Mouse (Mus musculus) layer of hippocampus, postnatal 25 days (tissue): ENCODE measurements around the gene Pheta2. TPM values are rescaled to one million over a fixed set of nuclear protein-coding genes. Genes with fewer than 3 reads are reported as not detected.

ENCODE experiments used
- microRNA-seq, 2 experiments: library from miRNA; unstranded; fragments of <30 nt; microRNA quantifications; one replicate each; pipeline ENCODE4 v1.2.0; 2021
- total RNA-seq, 2 experiments: library from RNA; stranded (reverse); gene quantifications; 2 replicates each; pipeline ENCODE4 v1.2.3; 2021

Pheta2 gene
- total RNA-seq, 2 experiments from 2014 or later = 0.66 to 0.92 TPM

Small RNAs within 50 kb of the gene (microRNA-seq; reads per million reads assigned to microRNA genes)
- 0 reads per million in 2 experiments for gene Mir7684

Other genes with a start within 250 kb of the Pheta2 start
- 10 to 100 TPM; 11.2 to 15.8 TPM for gene Ccdc134, start 211.0 kb upstream of the Pheta2 start, total RNA-seq
- gene Srebf2, start 191.8 kb upstream of the Pheta2 start, total RNA-seq = 100 to 1,000 TPM; 172 to 174 TPM
- gene Shisa8, start 126.1 kb upstream of the Pheta2 start, total RNA-seq = 1 to 10 TPM; 1.4 to 1.9 TPM
- under 1 TPM in 1 of 2 experiments, not detected in 1; 0.22 TPM for gene Tnfrsf13c, start 114.6 kb upstream of the Pheta2 start, total RNA-seq
- 1 to 10 TPM; 2.2 to 2.4 TPM for gene Cenpm, start 94.2 kb upstream of the Pheta2 start, total RNA-seq
- gene 1500009C09Rik, start 86.5 kb upstream of the Pheta2 start, total RNA-seq = 100 to 1,000 TPM in 1 of 2 experiments, 10 to 100 TPM in 1; 98.3 to 111 TPM
- 100 to 1,000 TPM; 617 to 679 TPM for gene Sept3, start 64.0 kb upstream of the Pheta2 start, total RNA-seq
- gene Wbp2nl, start 40.0 kb upstream of the Pheta2 start, total RNA-seq = not detected
- gene Naga, start within 50 bp of the Pheta2 start, total RNA-seq = 10 to 100 TPM; 33.1 to 36.7 TPM
- gene Smdt1, start within 50 bp of the Pheta2 start, total RNA-seq = 100 to 1,000 TPM; 139 to 150 TPM
- 100 to 1,000 TPM; 202 to 220 TPM for gene Ndufa6, start 15.4 kb downstream of the Pheta2 start, total RNA-seq
- 10 to 100 TPM; 40.3 to 41.1 TPM for gene Cyp2d22, start 41.3 kb downstream of the Pheta2 start, total RNA-seq
- gene Cyp2d11, start 55.1 kb downstream of the Pheta2 start, total RNA-seq = under 1 TPM in 1 of 2 experiments, not detected in 1; 0.38 TPM
- not detected for gene Cyp2d10, start 68.3 kb downstream of the Pheta2 start, total RNA-seq
- under 1 TPM in 1 of 2 experiments, not detected in 1; 0.22 TPM for gene Cyp2d9, start 94.5 kb downstream of the Pheta2 start, total RNA-seq
- gene Cyp2d12, start 216.1 kb downstream of the Pheta2 start, total RNA-seq = not detected